Mouse (Mus musculus) retina, postnatal 1 day (tissue): Measurements from ENCODE around the gene Lat.

Experiments
- DNase-seq: peaks from one replicate; pipeline ENCODE4 v3.0.0-alpha.2; 2012

The Lat gene

DNA sequence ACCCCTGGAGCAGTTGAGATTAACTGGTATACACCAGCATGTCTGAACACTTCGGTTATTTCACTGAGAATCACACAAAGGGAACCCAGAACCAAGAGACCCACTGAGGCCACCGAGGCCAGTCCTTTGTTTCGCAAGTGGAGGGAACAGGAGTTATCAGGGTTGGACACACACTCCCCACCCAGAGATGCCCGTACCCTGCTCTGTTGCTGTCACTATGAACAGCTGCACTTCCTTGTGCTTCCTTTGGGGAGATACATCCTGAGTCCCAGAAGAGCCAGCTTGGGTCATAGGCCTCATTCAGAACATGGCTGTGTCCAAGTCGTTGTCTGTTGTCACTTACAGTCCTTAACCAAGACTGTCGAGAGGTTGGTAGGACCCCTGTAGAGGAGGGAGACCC lies 6.3 kb downstream of the Lat start:
- DNase-seq, result no peak

GRCm38 (mm10) chr7:126359049-126359448 lies 10.3 kb downstream of the Lat start:
- peak; percentile 7 for DNase-seq

- no peak for DNase-seq
Observed at GRCm38 (mm10) chr7:126358413-126358812, 11.0 kb downstream of the Lat start.

DNA sequence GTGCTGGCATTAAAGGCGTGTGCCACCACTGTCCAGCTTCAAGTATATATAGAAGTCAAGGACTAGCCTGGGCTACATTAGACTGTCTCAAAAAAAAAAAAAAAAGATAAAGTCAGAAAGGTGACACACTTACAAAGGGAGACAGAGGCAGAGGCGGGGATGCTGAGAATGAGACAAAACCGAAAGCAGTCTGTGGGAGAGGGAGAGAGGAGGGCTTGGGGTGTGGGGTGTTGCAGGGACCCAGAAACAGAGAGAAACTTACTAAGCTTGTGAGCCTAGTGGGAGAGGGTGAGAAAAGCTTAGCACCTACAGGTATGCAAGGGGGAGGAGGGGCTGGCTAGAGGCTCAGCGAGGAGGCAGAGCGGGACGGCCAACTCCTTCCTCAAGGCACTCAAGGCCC lies 11.5 kb downstream of the Lat start:
- DNase-seq, result no peak

DNA sequence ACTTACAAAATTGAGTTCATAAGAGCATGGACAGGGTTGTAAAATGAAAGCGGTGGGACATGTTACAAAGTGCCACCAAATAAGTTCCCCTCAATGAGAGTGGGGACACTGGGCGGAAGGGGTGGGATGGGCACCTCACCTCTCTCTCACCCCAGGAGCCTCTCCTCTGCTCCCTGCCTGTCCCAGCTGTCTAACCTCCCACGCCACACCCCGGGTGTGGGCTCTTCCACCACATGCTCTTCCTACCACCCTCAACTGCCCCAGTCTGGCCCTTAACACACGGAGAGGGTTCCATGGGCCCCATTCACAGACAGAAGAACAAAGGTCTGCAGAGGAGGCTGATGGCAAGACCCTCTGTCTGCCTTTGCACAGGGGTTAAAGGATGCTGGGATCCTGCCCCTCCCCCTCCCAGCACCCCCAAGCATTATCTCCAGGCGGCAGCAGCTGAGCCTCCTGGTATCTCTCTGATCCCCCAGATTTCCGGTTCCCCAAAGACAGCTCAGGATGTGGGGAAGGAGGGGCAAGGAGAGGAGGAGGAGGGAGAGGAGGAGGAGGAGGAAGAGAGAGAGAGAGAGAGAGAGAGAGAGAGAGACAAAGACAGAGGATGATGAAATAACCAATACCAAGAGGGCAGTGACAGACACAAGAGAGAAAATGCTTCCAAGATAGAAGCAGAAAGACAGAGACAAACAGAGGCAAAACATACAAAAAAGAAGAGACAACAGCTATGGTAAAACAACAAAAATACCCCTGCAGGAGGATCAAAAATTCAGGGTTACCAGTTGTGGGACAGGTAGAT lies 12.4 kb downstream of the Lat start:
- DNase-seq, result peak; percentile 18

GRCm38 (mm10) chr7:126355847-126356597 lies 13.3 kb downstream of the Lat start:
- DNase-seq, result no peak

DNA sequence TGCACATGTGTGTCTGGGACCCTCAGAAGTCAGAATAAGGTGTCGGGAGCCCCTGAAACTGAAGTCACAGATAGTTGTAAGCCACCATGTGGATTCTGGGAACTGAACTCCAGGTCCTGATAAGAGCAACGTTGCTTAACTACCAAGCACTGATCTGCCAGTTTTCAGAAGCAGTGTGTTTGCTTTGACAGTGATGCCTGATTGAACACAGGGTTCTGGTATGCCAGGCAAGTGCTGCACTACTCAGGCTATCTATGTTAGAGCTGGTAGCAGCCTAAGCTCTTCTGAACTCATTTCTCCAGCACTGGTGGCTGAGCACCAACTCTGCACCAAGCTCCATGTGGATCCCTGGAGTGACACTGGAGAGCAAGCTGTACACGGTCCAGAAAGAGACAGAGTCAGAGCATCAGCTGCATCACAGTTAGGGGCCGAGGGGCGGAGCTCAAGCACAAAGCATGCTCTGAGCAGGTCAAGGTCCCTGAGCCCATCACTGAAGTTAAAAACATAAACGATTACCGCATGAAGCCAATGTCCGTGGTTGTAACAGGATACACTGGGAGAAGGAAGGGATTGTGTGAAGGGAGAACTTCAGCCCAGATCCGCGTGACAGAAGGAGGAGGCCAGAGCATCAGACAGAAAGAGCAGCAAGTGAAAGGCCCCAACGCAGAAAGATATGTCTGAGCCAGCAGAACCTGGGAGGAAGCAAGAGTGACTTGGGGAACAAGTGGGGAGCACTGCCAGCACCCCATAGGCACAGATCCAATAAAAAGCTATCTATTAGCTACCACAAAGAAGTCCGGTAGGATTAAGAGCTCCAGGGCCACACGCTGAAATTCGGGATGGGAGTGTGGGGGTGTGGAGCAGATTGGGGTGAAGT lies 14.4 kb downstream of the Lat start:
- no peak for DNase-seq

GRCm38 (mm10) chr7:126353994-126354365 lies 15.4 kb downstream of the Lat start:
- DNase-seq, result no peak

GRCm38 (mm10) chr7:126353251-126353993 lies 15.9 kb downstream of the Lat start:
- no peak for DNase-seq

DNA sequence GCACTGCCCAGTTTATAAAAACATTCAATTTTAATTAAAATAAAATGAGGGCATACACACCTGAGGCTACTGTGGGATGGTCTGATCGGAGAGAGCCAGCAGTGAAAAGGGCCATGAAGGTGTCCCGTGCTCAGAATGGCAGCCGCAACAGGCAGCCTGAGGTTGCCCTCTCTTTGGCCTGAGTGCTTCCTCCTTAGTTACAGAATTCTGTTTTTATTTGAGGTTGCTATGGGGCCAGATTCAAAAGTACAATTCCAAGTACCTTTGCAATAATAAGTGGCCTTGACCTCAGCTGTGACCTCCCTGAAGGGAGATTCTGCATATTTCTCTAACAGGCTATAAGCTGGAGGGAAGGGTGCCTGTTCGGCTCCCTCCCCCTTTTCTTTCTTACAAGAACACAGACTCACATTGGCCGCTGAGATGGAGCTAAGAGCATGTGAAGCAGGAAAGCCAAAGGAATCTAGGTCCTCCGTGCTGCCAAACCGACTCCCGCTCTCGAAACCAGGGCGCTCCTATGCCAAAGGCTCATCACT lies 17.9 kb downstream of the Lat start:
- no peak for DNase-seq

- DNase-seq, result peak; percentile 16
Observed at GRCm38 (mm10) chr7:126350748-126351418, 18.5 kb downstream of the Lat start.

DNA sequence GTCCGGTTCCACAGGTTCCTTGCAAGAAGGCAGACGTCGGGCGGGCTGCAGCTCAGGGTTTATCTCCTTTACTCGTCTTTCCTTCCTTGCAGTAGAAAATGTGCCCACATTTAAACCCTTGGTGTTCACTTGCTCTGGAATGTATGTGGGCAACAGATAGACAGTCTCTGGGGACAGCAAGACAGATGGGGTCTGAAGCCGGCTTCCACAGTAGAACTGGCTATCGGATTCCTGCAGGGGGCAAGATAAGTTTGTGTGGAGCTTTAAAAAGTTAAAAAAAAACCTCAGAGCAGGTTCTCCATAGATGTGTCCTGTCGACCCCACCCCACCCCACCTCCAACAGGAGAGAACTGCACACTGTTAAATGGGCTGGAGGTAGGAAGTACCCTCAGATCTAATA lies 21.1 kb downstream of the Lat start:
- no peak for DNase-seq

- DNase-seq, result no peak
Observed at GRCm38 (mm10) chr7:126347098-126347497, 22.3 kb downstream of the Lat start.

- DNase-seq, result no peak
Observed at GRCm38 (mm10) chr7:126345969-126346368, 23.4 kb downstream of the Lat start.

DNA sequence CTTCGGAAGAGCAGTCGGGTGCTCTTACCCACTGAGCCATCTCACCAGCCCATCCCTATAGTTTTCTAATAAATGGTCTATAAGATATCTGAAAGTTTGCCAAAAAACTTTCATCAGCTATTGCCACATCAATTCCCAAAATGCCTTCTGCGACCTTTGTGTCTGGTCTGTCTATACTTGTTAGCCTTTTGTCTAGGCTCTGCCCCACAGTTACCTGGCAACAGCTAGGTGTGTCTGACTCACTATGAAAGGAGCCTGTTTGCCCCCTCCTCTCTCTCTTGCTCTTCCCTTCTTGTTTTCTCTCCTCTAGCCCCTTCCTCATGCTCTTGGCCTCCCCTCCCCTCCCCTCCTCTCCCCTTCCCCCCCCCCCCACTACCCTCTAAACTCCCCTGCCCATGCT lies 23.8 kb downstream of the Lat start:
- no peak for DNase-seq

DNA sequence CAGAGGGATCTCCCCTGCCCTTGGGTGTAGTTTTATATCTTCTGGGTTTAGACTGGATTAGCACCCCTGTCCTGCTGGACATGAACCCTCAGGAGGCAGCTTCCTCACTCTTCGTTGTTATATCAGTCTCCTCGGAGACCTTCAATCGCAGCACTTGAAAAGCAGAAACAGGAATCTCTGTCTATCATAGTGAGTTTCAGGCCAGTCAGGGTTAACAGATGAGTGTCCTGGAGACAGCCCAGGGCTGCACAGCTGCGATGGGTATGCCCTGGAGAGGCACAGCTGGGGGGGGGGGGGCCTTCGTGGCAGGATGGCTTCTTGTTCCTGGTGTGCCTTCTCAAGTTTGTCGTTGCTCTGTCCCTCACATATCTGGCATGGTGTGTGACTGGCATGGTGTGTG lies 28.5 kb downstream of the Lat start:
- no peak for DNase-seq

DNA sequence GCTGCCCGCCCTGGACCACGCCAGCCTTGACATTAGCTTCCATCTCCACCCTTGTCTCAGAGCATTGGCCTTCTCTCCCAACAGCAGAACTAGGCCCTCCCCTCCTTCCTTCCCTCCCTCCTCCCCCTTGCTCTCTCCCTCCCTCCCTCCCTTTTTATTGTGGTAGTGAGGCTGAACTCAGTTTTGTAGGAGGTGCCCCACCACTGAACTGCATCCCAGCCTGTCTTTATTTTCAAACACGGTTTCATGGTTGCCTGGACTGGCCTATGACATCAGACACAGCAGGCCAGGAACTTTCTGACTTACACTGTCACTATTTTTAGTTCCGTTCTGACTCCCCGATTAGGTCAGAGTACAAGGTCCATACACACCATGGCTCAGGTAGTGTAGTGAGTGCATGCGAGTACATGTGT lies 29.2 kb downstream of the Lat start:
- no peak for DNase-seq

DNA sequence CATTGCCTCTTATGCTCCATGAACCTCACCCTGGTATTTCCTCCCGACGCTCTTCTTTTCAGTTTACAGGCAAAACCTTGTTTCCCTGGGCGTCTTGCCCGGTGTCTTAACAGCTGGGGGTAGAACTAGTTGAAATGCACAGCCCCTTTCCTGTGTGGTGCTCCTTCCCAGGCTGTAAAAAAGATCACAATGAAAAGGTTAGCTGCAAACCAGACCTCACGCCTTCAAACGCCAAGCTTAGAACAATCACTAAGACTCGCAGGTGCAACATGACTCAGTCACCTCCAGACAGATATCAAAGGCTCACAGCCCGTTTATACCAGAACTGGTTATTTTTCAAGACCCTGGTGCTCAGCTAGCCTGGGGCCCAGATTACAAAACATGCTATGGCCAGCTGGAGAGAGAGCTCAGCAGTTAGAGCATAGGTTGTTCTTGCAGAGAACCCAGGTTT lies 29.8 kb downstream of the Lat start:
- no peak for DNase-seq

DNA sequence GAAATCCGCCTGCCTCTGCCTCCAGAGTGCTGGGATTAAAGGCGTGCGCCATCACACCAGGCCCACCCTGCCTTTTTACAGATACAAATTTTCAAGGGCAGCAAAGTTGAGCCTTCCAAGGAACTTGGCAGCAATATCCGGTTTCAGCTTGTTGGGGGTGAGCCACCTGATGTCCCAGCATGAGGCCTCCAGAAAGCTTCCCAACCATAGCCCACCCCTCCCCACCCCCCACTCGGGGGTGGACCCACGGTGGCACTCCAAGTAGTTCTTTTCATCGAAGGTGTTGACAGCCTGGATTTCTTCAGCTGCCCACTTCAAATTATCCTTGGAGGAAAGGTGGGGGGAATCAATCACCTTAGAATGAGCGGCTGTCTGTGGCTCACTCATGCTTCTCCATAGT lies 30.5 kb downstream of the Lat start:
- DNase-seq, result no peak

- peak; percentile 51 for DNase-seq
Observed at GRCm38 (mm10) chr7:126335556-126335955, 33.8 kb downstream of the Lat start.

- DNase-seq, result no peak
Observed at GRCm38 (mm10) chr7:126332691-126333090, 36.7 kb downstream of the Lat start.

DNA sequence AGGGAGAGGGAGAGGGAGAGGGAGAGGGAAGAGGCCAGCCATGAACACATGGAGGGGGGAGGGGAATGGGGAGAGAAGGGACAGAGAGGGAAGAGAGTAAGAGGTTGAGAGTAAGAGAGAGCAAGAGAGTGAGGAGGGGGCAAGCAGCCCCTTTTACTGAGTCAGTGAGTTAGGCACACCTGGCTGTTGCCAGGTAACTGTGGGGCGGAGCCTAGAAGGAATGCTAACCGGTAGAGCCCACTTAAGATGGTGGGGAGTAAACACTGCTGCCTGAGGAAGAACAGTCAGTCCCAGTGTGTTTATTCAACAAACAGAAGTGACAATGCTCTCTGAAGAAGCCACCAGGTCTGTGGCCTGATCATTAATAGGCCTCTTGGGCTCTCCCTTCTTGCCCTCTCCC lies 38.7 kb downstream of the Lat start:
- DNase-seq, result no peak
